Mouse (Mus musculus): ENCODE results near the gene Hist1h4a.
A peak's percentile ranks its signal among the peaks of the same experiment; 100 is the strongest.
"Not testable (repeated sequence)": the region's sequence is repeated elsewhere in the genome, so short reads cannot be mapped to it uniquely, and the experiment has no call there.

The Hist1h4a gene

DNA sequence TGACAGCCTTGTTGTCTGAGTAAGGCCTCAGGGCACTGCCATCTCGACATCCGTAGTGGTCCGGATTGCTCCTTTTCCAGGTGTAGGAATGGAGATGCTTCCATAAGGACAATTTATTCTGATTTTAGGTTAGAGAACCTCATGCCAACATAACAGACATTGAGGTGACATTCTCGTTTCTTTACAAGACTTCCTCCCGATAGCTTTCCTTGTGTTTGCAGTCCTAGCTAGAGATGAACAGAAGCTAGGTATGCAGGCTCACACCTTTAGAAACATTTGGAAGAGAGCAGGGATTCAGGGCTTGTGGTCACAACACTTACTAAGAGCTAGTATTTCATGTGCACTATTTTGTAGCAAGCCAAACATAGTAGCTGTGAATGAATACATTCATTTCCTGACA, 17.8 kb downstream of the Hist1h4a start:
- DNase-seq (ENCODE audit: low spot score), result no peak

GRCm38 (mm10) chr13:23742007-23742406, 19.0 kb downstream of the Hist1h4a start:
- no peak for DNase-seq (ENCODE audit: low spot score)

GRCm38 (mm10) chr13:23740910-23741309, 20.1 kb downstream of the Hist1h4a start:
- no peak for DNase-seq (ENCODE audit: low spot score)

- DNase-seq (ENCODE audit: low spot score), result no peak
These were observed 20.7 kb downstream of the Hist1h4a start for GRCm38 (mm10) chr13:23740256-23740840.

GRCm38 (mm10) chr13:23739922-23740252, 21.1 kb downstream of the Hist1h4a start:
- DNase-seq (ENCODE audit: low spot score), result no peak

DNA sequence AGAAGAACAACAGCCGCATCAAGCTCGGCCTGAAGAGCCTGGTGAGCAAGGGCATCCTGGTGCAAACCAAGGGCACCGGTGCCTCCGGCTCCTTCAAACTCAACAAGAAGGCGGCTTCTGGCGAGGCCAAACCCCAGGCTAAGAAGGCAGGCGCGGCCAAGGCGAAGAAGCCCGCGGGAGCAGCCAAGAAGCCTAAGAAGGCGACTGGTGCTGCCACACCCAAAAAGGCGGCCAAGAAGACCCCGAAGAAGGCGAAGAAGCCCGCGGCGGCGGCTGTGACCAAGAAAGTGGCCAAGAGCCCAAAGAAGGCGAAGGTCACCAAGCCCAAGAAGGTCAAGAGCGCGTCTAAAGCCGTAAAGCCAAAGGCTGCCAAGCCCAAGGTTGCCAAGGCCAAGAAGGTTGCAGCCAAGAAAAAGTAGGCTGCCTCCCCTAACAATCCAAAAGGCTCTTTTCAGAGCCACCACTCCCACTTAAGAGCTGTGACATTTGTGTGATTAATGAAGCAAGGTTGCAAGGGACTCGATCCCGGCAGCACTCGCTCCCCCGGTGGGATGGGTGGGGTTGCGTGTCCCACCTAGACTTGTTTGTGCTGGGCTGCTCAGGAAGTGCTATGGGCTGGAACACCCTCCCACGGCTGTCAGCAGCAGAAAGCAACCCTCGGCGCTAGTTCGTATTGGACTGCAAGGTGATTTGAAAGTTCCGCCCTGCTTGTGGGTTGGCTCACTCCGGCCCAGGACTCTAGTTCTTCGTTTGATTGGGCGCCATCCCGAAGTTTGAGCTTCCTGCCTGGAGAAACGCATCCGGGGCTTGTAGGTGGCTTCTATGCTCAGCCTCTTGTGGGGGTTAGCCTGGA, 21.7 kb downstream of the Hist1h4a start:
- DNase-seq (ENCODE audit: low spot score), result peak; percentile 55

GRCm38 (mm10) chr13:23738677-23739068, 22.4 kb downstream of the Hist1h4a start, which contains the start of gene Hist1h1c:
Gene Hist1h1c, plus strand, starts transcription at chr13:23738808.
- peak; percentile 49 for DNase-seq (ENCODE audit: low spot score)

GRCm38 (mm10) chr13:23738041-23738440, 23.0 kb downstream of the Hist1h4a start:
- DNase-seq (ENCODE audit: low spot score), result no peak

DNA sequence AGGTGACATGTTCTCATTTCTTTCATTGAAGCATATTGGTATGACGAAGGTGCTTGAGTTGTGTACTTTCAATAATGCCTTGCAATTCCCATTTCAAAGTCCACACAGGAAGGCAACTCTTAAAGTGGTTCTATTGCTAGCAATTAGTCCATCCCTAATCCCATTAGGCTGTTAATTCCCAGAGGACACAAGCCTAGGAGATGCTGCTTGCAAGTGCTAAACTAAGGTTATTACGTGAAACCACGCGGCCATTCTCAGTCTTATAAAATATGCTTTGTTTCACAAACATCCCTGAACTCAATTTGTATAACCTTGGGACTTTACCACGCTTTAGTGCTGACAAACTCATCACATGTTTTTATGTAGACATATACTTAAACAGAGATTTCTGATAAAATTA, 23.9 kb downstream of the Hist1h4a start:
- DNase-seq (ENCODE audit: low spot score), result no peak

DNA sequence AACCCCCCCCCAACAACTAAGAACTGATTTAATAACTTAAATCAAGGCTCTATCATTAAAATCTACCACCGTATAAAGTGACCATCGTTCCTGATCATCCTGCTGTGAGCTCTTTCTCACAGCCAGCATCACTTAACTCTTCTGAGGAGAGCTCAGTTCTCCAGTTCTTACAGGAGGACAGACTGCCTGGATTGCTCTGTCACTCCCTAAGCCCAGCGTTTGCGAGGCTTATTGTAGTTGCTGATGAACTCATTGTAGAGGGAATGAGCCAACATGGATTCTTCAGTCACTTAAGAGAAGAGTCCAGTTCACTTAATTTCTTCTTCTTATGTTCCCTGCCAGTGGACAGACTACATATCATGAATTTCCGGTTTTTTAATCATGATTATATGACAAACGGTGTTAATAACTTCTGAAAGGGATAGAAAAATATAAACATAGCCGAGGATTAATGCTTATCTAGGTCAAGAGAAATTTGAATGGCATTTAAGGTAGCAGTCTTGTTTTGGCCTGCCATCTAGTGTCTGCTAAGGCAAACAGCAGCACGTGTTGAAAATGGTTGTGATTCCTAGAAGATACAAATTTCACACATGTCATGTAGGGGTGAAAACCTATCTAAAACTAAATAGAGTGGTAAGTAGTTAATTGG, 28.8 kb downstream of the Hist1h4a start:
- no peak for DNase-seq (ENCODE audit: low spot score)

DNA sequence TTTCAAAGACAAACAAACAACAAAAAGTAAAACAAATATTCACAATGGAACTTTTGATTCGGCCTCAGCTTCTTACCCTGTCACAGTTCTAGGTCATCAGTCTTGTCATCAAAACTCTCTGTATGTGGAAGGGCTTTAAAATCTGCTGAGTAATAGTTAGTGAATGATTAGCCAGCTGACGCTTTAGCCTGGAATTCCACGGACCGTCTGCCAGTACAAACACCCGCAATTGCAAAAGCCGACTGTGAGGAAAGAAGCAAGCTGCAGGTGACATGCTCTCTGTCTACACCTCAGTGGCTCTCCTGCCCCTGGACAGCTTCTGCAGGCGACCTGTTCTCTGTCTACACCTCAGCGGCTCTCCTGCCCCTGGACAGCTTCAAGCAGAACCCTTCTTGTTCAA, 30.6 kb downstream of the Hist1h4a start:
- DNase-seq (ENCODE audit: low spot score), result no peak

DNA sequence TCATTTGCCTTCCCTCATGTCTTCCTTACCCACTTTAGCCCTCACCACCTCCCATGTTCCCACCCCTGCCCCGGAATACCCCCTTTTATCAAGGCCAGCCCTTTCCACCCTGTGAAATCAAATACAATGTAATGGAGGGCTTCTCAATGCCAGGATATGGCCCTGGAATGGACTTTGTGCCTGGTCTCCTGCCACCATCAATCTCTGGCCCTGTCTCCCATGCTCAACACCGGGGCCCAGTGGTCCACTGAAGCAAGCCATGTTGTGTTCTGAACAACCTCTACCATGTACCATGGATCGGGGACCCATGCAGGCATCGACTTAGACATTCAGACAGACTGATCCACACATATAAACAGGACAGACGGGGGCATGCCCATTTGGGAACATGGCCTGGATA, 31.3 kb downstream of the Hist1h4a start:
- no peak for DNase-seq (ENCODE audit: low spot score)

- DNase-seq (ENCODE audit: low spot score), result no peak
These were observed 31.9 kb downstream of the Hist1h4a start for GRCm38 (mm10) chr13:23729192-23729525.

- no peak for DNase-seq (ENCODE audit: low spot score)
These were observed 32.4 kb downstream of the Hist1h4a start for GRCm38 (mm10) chr13:23728472-23729191.

GRCm38 (mm10) chr13:23725213-23725612, 35.8 kb downstream of the Hist1h4a start:
- DNase-seq (ENCODE audit: low spot score), result no peak

GRCm38 (mm10) chr13:23724239-23724638, 36.8 kb downstream of the Hist1h4a start:
- no peak for DNase-seq (ENCODE audit: low spot score)

- DNase-seq (ENCODE audit: low spot score), result not testable (repeated sequence)
These were observed 43.3 kb downstream of the Hist1h4a start for GRCm38 (mm10) chr13:23717593-23718245.

DNA sequence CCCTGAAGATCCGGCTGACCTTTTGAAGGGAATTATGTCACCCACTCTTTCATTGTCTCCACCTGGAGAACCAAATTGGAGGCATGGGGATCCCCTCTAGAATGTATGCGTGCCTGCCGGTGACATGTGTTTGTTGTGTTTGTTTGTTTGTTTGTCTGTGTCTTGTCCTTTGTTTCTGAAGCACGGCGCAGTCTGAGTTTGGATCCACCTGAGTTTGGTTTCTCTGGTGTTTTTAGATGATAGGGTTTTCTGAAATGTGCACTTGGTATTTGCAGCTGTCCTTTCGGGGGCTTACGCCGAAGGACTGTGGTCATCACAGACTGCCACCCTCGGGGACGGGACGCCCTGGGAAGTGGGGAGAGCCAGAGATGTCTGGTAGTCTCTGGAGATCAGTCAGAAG, 43.9 kb downstream of the Hist1h4a start:
- DNase-seq (ENCODE audit: low spot score), result no peak

DNA sequence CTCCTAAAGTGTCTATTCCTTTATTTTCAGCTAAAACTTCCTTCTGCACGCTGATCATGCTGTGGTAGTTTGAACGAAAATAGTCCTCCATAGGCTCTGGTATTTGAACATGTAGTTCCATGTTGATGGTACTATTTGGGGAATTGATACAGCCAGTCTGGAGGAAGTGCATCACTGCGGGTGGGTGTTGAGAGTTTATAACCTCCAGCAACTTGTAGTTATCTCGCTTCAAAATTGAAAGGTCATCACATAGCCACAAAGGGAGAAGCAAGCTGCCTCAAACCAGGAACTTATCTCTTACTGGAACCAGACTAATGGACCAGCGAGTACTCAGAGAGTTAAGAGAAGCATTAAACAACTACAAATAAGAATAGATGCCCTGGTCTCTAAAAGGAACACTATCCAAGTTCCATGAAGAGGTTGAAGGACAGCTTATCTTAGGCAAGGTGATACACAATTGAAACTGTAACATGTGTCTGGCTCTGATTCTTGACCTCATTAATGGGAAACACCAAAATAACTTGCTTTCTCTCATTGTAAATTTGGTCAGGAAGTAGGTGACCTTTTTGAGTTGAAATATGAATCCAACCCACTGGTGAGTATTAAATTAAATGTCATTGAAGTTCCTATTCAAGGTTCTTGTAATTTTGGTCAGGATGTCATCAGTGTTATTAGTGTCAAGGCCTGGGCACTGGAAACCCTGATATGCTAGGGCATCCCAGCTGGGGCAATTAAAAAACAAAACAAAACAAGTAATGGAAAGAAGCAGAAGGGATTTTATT, 44.6 kb downstream of the Hist1h4a start:
- no peak for DNase-seq (ENCODE audit: low spot score)

All from urinary bladder, postnatal 10 days (tissue).